Mouse (Mus musculus) heart, postnatal 4 days (tissue): ENCODE data around the gene Rhbdf1. TPM values are rescaled to one million over a fixed set of nuclear protein-coding genes. Genes with fewer than 3 reads are reported as not detected.
A peak's percentile ranks its signal among the peaks of the same experiment; 100 is the strongest.
"Not testable (repeated sequence)": the region's sequence is repeated elsewhere in the genome, so short reads cannot be mapped to it uniquely, and the experiment has no call there.

Experiments used
- DNase-seq: peaks from one replicate; pipeline ENCODE4 v3.0.0; 2021
- total RNA-seq, 2 experiments: library from RNA; stranded (reverse); gene quantifications; 2 replicates each; pipeline ENCODE4 v1.2.3; 2021

Rhbdf1 gene
- total RNA-seq, 2 experiments from 2014 or later = 31.9 to 33.0 TPM

DNA sequence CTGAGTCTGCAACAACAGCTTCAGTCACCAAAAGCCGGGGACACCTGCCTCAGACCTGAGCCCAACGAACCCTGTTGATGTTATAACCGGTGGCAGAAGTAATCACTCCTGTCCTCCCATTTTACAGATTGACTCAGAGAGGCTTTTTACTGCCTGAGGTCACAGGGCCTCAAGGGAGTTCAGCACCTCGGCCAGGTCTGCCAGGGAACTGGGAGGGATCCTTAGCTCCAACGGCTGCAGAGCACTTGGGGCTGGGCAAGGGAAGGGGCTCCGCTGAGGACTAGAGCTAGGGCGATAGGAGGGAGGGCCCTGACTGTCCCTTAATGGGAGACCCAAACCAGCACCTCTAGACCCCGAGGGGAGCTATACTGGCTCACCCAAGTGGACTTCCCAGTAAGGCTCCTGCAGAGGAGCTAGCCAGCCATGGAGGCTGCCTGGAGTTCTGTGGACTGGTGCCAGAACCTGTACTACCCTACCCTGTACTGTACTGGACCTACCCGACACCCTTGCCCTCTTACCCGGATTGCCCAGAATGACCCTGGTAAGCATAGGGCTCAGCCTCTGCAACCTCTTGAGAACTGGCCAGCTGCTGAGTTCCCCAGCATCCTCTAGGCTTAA is 1.4 kb downstream of the Rhbdf1 start:
- no peak for DNase-seq

DNA sequence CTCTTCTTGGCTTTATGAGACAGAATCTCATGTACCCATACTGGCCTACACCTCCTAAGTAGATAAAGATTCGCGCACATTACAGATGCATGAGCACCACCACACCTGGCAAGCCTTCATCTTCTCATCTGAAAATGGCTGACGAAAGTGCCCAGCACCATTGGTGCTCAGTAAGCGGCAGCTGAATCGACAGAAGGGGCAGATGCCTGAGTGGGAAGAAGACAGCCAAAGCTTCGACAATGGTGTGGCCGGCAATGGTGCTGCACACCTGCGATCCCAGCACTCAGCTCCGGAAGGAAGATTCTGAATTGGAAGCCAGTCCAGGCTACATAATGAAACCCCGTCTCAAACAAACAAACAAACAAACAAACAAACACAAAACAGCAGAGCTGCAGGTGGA is 2.8 kb downstream of the Rhbdf1 start:
- DNase-seq = no peak

- DNase-seq = no peak
These were observed 3.5 kb downstream of the Rhbdf1 start for GRCm38 (mm10) chr11:32218501-32219050.

DNA sequence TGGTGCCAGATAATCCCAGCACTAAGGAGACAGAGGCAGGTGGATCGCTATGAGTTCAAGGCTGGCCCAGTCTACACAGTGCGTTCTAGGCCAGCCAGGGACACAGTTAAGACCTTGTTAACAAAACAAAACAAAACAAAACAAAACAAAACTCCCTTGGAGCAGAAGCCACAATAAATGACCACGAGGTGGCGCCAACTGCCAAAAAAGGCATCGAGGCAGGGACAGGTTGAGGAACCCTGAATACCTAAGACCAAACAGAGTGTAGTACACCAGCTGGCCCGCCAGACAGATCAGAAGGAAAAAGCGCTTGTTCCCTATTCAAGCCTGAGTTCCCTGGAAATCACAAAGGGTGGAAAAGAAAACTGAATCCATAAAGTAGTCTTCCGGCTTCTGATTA is 5.2 kb downstream of the Rhbdf1 start:
- DNase-seq = peak; percentile 79

DNA sequence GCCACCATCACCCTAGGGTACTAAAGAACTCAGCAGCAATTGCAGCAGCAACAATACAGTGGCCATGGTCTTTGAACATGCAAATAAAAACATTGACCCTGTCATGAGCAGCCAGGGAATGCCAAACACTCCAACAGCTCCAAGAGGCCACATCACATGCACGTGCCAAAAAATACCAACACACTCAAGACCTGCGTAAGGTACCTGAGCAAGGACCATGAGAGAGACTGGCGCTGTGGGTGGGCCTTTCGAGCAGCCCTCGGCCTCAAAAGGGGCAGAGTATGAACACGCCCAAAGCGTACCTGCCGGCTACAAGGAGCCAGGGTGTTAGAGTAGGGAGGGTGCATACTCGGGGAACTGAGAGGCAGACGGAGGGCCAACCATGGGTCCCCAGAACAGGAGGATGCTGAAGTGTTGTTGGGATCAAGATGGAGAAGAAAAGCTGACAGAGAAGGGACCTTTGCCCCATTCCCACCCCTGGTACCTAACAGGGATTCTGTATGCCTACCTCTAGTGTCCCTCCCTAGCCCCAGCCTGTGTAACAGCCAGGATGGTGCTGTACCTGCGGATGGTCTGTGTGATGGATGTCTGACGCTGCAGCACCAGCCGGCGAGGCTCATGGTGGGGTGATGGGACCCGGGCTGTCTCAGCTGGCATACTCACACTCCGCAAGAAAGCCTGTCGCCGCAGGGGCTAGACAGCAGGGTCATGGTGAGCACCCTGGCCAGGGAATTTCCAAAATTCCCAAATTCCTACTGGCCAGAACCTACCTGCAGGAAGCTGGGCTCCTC is 6.5 kb downstream of the Rhbdf1 start:
- DNase-seq = no peak

- no peak for DNase-seq
These were observed 11.5 kb downstream of the Rhbdf1 start for GRCm38 (mm10) chr11:32210623-32211022.

DNA sequence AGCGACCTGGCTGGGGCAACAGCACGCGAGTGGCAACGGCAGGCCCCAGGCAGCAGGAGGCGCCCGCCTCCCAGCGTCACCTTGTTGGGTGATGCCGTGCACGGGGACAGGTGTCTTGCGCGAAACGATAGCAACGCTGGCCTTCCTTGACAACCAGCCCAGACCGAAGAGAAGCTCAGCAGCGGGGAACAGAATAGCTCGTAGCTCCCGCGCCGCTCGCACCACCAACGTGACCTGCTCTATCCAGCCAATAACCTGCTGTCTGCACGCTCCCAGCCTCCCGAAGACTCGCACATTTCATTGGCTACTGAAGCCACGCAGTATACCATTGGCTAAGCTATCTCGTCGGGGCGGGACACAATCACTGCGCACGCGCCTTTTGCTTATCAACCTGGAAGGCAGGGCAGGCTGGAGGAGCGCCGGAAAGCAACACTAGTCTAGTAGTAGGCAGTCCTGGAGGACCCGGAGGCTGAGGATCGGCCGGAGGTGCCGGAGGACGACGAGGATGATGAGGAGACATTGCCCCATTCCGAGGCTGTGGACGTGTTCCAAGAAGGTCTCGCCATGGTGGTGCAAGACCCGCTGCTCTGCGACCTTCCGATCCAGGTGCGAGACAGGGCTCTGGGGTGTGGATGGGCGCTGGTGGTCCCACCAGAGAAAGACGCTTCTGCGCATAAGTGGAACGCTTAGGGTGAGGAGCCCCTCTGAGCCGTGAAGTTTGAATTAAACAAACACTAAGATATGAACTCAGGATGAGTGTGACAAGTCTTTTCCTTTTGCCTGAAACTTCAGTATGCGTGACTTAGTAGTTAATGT is 16.8 kb downstream of the Rhbdf1 start, which contains the start of gene Snrnp25:
Snrnp25 (plus strand) TSS at position 358 of the 816 bp plus-strand sequence.
- peak; percentile 96 for DNase-seq

GRCm38 (mm10) chr11:32201922-32202685 is 20.0 kb downstream of the Rhbdf1 start:
- no peak for DNase-seq

DNA sequence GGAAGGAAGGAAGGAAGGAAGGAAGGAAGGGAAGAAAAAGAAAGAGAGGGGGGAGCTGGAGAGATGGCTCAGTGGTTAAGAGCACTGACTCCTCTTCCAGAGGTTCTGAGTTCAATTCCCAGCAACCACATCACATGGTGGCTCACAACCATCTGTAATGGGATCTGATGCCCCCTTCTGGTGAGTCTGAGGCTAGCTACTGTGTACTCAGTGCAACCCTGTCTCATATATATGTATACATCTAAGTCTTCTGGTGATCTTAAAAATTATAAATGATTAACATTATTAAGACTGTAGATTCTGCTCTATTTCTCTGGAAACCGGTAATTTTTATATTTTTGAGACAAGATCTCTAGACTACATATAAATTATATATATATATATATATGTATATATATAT is 21.1 kb downstream of the Rhbdf1 start:
- not testable (repeated sequence) for DNase-seq

DNA sequence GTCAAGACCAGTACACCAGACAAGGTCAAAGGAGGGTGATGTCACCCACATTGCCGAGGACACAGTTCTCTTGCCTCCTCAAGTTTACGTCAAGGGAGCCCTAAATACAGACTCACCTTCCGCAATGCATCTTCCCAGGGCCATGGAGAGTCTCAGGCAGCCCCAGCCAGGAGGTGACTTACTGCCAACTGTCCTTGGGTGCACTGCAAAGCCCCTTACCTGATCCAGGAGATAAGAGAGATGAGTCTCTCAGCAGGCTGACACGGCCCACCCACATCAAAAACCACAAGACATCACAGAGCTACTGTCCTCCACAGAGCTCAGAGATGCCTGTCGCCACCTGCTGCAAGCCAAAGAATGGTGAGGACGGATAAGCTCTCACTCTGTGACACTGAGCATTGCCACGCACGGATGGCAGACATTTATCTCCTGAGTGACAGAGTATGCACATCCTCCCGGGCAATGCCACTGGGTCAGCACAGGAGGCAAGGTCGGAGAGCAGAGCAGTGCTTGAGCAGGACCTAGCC is 22.0 kb downstream of the Rhbdf1 start, which contains the start of gene Il9r:
Il9r (minus strand) TSS at position 205 of the 527 bp plus-strand sequence.
- peak; percentile 3 for DNase-seq

DNA sequence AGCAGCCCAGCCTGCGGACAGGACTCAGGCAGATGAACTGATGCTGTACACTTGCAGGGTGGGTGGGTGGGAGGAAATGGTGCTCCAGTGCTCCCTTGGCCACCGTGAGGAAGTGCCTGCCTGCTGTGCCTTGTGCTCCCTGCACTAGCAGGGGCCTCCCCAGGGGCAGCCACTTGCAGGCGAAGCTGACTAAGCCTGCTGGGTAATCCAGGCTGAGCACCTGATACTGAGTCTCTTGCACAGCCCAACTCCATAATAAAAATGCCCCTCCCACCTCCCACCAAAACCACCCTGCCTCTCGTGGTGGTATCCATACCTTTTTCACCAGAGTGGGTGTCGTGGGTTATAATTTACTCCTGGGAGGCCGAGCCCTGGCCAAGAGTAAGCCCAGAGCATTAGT is 22.9 kb downstream of the Rhbdf1 start:
- DNase-seq = peak; percentile 2

DNA sequence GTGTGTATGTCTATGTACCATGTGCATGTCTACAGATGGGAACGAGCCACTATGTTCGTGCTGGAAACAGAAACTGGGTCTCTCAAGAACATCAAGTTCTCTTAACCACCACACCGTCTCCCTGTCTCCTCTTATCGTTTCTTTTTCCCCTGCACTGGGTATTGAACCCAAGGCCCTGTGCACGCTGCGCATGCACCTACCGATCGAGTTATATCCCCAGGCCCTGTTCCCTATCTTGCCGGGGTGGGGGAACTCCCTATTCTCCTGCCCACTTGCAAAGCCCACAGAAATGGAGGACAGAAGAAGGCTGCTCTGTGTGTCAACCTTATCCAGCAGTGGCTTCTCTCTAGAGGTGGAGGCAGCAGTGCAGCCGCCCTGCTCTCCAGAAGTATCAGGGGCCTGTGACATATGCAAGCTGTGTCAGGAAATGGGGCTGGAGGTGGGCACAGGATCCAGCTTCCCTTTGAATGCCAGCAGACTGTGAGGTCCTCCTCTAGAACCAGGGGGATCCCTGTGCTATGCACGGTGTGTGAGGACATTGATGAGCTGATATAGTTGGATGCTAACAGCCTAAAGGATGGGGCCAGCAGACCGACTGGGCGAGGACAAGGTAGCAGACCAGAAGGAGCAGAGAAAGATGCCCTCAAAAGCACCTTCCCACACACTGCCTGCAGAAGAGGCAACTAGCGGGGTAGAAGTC is 23.7 kb downstream of the Rhbdf1 start:
- peak; percentile 2 for DNase-seq

DNA sequence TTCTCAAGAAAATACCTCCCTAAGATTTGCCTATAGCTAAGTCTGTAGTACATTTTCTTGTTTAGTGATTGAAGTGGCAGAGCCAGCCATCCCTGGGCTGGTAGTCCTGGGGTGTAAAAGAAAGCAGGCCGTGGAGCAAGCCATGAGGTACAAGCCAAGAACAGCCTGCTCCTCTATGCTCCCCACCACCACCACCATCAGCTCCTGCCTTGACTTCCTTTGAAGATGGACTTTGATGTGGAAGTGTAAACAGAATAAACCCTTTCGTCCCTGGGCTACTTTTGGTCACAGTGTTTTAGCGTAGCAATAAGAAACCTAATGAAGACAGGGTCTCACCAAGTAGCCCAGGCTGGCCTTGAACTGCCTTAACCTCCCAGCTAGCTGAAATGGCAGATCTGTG is 24.3 kb downstream of the Rhbdf1 start:
- DNase-seq = no peak

GRCm38 (mm10) chr11:32196727-32197126 is 25.4 kb downstream of the Rhbdf1 start:
- DNase-seq = peak; percentile 3

- DNase-seq = peak; percentile 3
These were observed 26.1 kb downstream of the Rhbdf1 start for GRCm38 (mm10) chr11:32195867-32196540.

DNA sequence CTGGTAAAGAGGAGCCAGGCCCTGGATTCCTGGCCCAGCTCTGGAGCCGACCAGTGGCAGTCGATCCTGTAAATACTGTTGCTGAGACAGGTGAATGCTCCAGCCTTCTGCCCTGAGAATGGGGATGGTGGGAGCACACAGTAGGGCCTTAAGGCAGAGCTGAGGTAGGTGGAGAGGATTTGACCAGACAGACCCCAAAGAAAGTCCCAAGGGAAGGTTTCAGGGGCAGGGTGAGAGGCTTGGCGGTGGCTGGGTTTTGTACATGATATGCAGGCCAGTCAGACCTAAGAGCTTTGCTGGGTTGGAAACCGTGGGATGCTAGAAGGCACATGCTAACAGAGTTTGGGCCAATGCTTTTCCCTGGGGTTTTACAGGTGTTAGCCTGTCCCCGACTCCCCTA is 27.5 kb downstream of the Rhbdf1 start:
- DNase-seq = no peak

- DNase-seq = no peak
These were observed 28.0 kb downstream of the Rhbdf1 start for GRCm38 (mm10) chr11:32194086-32194485.

GRCm38 (mm10) chr11:32193156-32193555 is 28.9 kb downstream of the Rhbdf1 start:
- no peak for DNase-seq

- DNase-seq = no peak
These were observed 31.4 kb downstream of the Rhbdf1 start for GRCm38 (mm10) chr11:32190603-32191110.

DNA sequence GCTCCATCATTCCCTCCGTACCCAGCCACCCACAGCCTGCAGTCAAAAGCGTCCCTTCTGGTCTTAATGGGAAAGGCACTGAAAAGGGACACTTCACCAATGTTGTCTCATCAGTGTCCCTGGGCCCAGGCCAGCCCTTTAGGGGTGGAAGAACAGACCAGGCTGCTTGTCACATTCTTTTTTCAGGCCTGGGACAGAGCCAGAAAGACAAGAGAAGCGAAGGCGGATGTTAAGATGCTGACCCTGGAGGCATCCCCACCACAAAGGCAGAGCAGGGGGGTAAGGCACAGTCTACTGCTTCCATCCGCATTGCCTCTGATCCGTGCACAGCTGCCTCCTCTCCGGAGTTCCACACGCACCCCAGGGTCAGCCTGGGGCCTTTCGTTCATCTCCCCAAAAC is 32.0 kb downstream of the Rhbdf1 start:
- no peak for DNase-seq
